ENCODE assay signal across 9 mouse cellular contexts in the genomic region with DNA sequence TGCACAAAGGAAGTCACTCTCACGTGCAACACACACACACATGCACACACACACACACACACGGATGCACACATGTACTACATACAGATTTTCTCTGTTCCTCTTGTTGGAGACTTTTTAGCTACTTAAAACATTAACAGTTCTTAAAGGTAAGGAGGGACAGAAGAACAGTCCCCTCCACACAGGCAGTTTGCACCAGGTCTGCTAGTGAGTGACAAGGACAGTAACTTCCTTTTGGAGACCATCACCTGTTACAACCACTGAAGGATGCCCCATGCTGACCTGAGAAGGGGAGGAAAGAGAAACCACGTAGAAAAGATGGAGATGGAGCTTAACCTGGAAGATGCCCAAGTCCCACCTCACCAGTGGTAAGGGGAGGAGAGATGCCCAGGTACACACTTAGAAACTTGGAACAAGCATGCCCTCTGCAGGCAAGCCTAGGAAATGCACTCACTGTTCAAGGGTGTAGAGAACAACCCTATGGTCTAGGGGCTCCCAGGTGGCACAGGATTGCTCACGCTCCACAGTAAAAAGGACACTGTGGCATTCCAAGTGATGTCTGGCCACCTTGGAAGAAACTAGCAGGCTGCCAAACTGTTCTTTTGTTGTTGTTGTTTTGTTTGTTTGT. TPM values are rescaled to one million over a fixed set of nuclear protein-coding genes. Genes with fewer than 3 reads are reported as not detected.
DNase-seq lines count a peak whose midpoint lies in the region; ATAC-seq and TF ChIP-seq lines count a peak whose summit lies in the region.
"Had no signal": no experiment of that assay in that cellular context is flagged by ENCODE, and none has a peak within 500 bp of the region (broad histone marks: within the 10 kb centered on the region; RNA-seq: fewer than 3 reads in every experiment).

No protein-coding gene starts in this region.

- no peaks in the 10 kb centered on the region for H3K27me3 ChIP-seq in embryonic facial prominence, embryonic 11.5 days (ENCODE audit: control insufficient read depth, insufficient read depth, low read length)
- no peaks in the 10 kb centered on the region for H3K27me3 ChIP-seq in liver, postnatal 0 days (ENCODE audit: insufficient read depth, low read length)

- no peak overlapping the region for H3K27ac ChIP-seq in embryonic facial prominence, embryonic 11.5 days (replicated peaks; ENCODE audit: low read depth, low read length)
- H3K27ac ChIP-seq in liver, postnatal 0 days (ENCODE audit: low read depth), result no peak overlapping the region

- DNase-seq in CD4-positive helper T cell, adult 2 months (ENCODE audit: low read depth, low spot score), result peak; percentile 77
- peak; percentile 80 for DNase-seq in adrenal gland, postnatal 14 days
- DNase-seq in embryonic facial prominence, embryonic 11.5 days (ENCODE audit: low spot score), result peak; percentile 90
- DNase-seq in heart, postnatal 10 days, result peak; percentile 72 to 85
- peak; percentile 64 to 87 for DNase-seq in kidney, postnatal 36 days
- peak; percentile 79 for DNase-seq in liver, postnatal 0 days
- DNase-seq in thymus, adult 18-20 months, result peak; percentile 45 to 66

- no peaks in the 10 kb centered on the region for H3K4me1 ChIP-seq in embryonic facial prominence, embryonic 11.5 days (ENCODE audit: control insufficient read depth, insufficient read depth, low read length)
- H3K4me1 ChIP-seq in liver, postnatal 0 days (ENCODE audit: insufficient read depth), result no peaks in the 10 kb centered on the region

- peak; percentile 90 for TF ChIP-seq CTCF in liver, postnatal 0 days (IDR thresholded peaks at IDR 0.05; ENCODE audit: low read depth)

- H3K4me3 ChIP-seq in embryonic facial prominence, embryonic 11.5 days (ENCODE audit: low read depth, low read length), result no peak overlapping the region
- no peak overlapping the region for H3K4me3 ChIP-seq in liver, postnatal 0 days (ENCODE audit: low read depth, low read length)
- H3K4me3 ChIP-seq: erythroblast, embryonic 14.5 days had no signal

- ATAC-seq in embryonic facial prominence, embryonic 11.5 days (replicated peaks; ENCODE audit: insufficient number of reproducible peaks, low FRiP score, low TSS enrichment, low read depth), result 0 out of 2 replicates have a peak, but pooled peaks have one; percentile 15
- ATAC-seq in liver, postnatal 0 days, result peak; percentile 57; the same call in 1 of the 2 replicates
- ATAC-seq in neutrophil, adult 5-6 weeks (ENCODE audit: extremely low read depth, insufficient number of reproducible peaks, low FRiP score, poor library complexity, severe bottlenecking), result peak; percentile 72; the same call in 1 of the 2 replicates

- H3K9me3 ChIP-seq in embryonic facial prominence, embryonic 11.5 days (replicated peaks; ENCODE audit: control insufficient read depth, low read length), result no peaks in the 10 kb centered on the region
- H3K9me3 ChIP-seq in liver, postnatal 0 days (ENCODE audit: low read length), result no peaks in the 10 kb centered on the region

- WGBS in embryonic facial prominence, embryonic 11.5 days, result 61% methylated on average over 4 of the region's 4 CpGs
- 53% methylated on average over 4 of the region's 4 CpGs for WGBS in liver, postnatal 0 days (ENCODE audit: insufficient replicate concordance)

- no peak overlapping the region for H3K4me2 ChIP-seq in embryonic facial prominence, embryonic 11.5 days (ENCODE audit: low read depth, low read length)
- no peak overlapping the region for H3K4me2 ChIP-seq in liver, postnatal 0 days (ENCODE audit: low read depth, low read length)

- TF ChIP-seq EP300 in liver, postnatal 0 days (IDR thresholded peaks at IDR 0.05; ENCODE audit: low read depth), result no peak

- H3K36me3 ChIP-seq in embryonic facial prominence, embryonic 11.5 days (replicated peaks; ENCODE audit: control insufficient read depth, insufficient read depth, low read depth, low read length), result no peaks in the 10 kb centered on the region
- H3K36me3 ChIP-seq in liver, postnatal 0 days (replicated peaks; ENCODE audit: insufficient read depth, low read length), result no peaks in the 10 kb centered on the region

- intact Hi-C loops in heart, postnatal 10 days (cut with DNase I), result loop anchor here (1.0 to 5.0 kb wide), 2 partner anchors 453 to 1110 kb away; no protein-coding TSS in a partner anchor

- H3K9ac ChIP-seq in embryonic facial prominence, embryonic 11.5 days (replicated peaks; ENCODE audit: low read length), result no peak overlapping the region
- H3K9ac ChIP-seq in liver, postnatal 0 days (replicated peaks), result no peak overlapping the region

RNA-seq across cellular contexts. Expression of a gene that starts 39.2 kb away (rescaled TPM):
- 13.8 and 15.7 TPM in 2 replicates for total RNA-seq in adrenal gland, postnatal 14 days (2021)
- polyA plus RNA-seq in embryonic facial prominence, embryonic 11.5 days (2014; fragmentation: Nextera tagmentation; extraction: Ambion mirVana), result 10.5 and 11.3 TPM in 2 replicates
- total RNA-seq in heart, postnatal 10 days (2021), result 10 to 100 TPM; 12.7 to 13.0 TPM
- 11.6 and 12.4 TPM in 2 replicates for polyA plus RNA-seq in liver, postnatal 0 days (2015; fragmentation: Nextera tagmentation; extraction: Ambion mirVana)
- 3.7 and 5.1 TPM in 2 replicates for total RNA-seq in neutrophil, adult 5-6 weeks (2017)

Comparison
In these comparisons a context has a peak if more than half of its experiments do, and no peak if none do; other contexts are left out.
1. ATAC-seq: peak in every context shown above with its lines; median percentile 72 in neutrophil, adult 5-6 weeks; 57 in liver, postnatal 0 days; 15 in embryonic facial prominence, embryonic 11.5 days.